Mouse (Mus musculus) left cerebral cortex, postnatal 25 days (tissue): Measurements from ENCODE around the gene Bmp6. TPM values are rescaled to one million over a fixed set of nuclear protein-coding genes. Genes with fewer than 3 reads are reported as not detected.

ENCODE experiments used
- DNase-seq, 2 experiments: peaks; one replicate each; pipeline ENCODE4 v3.0.0; 2022; ENCODE audit warnings: low spot score in 2 of 2, mixed read lengths in 1 of 2
- intact Hi-C: fragments of 180-260 bp; cut with DNase I; formaldehyde crosslinking; loops from one replicate; pipeline ENCODE4 v1.15.1; 2025
- total RNA-seq, 2 experiments: library from RNA; stranded (reverse); gene quantifications; 2 replicates each; pipeline ENCODE4 v1.2.3; 2021

Bmp6 gene
- 10 to 100 TPM in 1 of 2 experiments, 1 to 10 TPM in 1; 8.3 to 12.4 TPM for total RNA-seq

GRCm38 (mm10) chr13:38344713-38345430, at the start of gene Bmp6:
TSS of gene Bmp6 (plus strand) at chr13:38345107.
- intact Hi-C loops: loop anchor here (5.0 to 10.0 kb wide), 3 partner anchors 162 to 280 kb away; no protein-coding TSS in a partner anchor

GRCm38 (mm10) chr13:38296166-38296565, 48.7 kb upstream of the Bmp6 start:
- intact Hi-C loops: no loop called here
- no peak for DNase-seq

More at GRCm38 (mm10) chr13:38344713-38345430, at the start of gene Bmp6:
- DNase-seq: peak; percentile 77 to 89

GRCm38 (mm10) chr13:38296601-38297000, 48.3 kb upstream of the Bmp6 start:
- intact Hi-C loops: no loop called here
- DNase-seq: peak in 1 of 2 experiments; percentile 11

GRCm38 (mm10) chr13:38311125-38311524, 33.8 kb upstream of the Bmp6 start:
- intact Hi-C loops: no loop called here

GRCm38 (mm10) chr13:38312357-38313040, 32.4 kb upstream of the Bmp6 start:
- no peak for DNase-seq
- intact Hi-C loops: no loop called here

More at GRCm38 (mm10) chr13:38311125-38311524, 33.8 kb upstream of the Bmp6 start:
- no peak for DNase-seq

- intact Hi-C loops: no loop called here
- DNase-seq: no peak
Measured at GRCm38 (mm10) chr13:38314590-38314989, 30.3 kb upstream of the Bmp6 start.

- DNase-seq: no peak
- intact Hi-C loops: no loop called here
Measured at GRCm38 (mm10) chr13:38318418-38318817, 26.5 kb upstream of the Bmp6 start.

- intact Hi-C loops: no loop called here
- no peak for DNase-seq
Measured at GRCm38 (mm10) chr13:38320354-38320753, 24.6 kb upstream of the Bmp6 start.

- intact Hi-C loops: no loop called here
- DNase-seq: no peak
Measured at GRCm38 (mm10) chr13:38324452-38324851, 20.5 kb upstream of the Bmp6 start.

GRCm38 (mm10) chr13:38327377-38327776, 17.5 kb upstream of the Bmp6 start:
- DNase-seq: no peak
- intact Hi-C loops: no loop called here

GRCm38 (mm10) chr13:38333496-38333895, 11.4 kb upstream of the Bmp6 start:
- intact Hi-C loops: no loop called here
- no peak for DNase-seq

- DNase-seq: peak in 1 of 2 experiments; percentile 33
- intact Hi-C loops: loop anchor here (5.0 to 10.0 kb wide), 3 partner anchors 165 to 282 kb away; no protein-coding TSS in a partner anchor
Measured at GRCm38 (mm10) chr13:38342598-38342997, 2.3 kb upstream of the Bmp6 start.

- intact Hi-C loops: loop anchor here (5.0 to 10.0 kb wide), 3 partner anchors 164 to 282 kb away; no protein-coding TSS in a partner anchor
Measured at GRCm38 (mm10) chr13:38343202-38343601, 1.7 kb upstream of the Bmp6 start.

GRCm38 (mm10) chr13:38345431-38345820, 519 bp downstream of the Bmp6 start:
- no peak for DNase-seq
- intact Hi-C loops: loop anchor here (10.0 kb wide), 1 partner anchor 279 kb away; no protein-coding TSS in a partner anchor

More at GRCm38 (mm10) chr13:38343202-38343601, 1.7 kb upstream of the Bmp6 start:
- DNase-seq: no peak

GRCm38 (mm10) chr13:38346096-38346915, 1.4 kb downstream of the Bmp6 start:
- intact Hi-C loops: loop anchor here (10.0 kb wide), 1 partner anchor 278 kb away; no protein-coding TSS in a partner anchor
- no peak for DNase-seq

GRCm38 (mm10) chr13:38347021-38347774, 2.3 kb downstream of the Bmp6 start:
- intact Hi-C loops: loop anchor here (10.0 kb wide), 1 partner anchor 278 kb away; no protein-coding TSS in a partner anchor
- no peak for DNase-seq

GRCm38 (mm10) chr13:38347775-38348135, 2.8 kb downstream of the Bmp6 start:
- no peak for DNase-seq
- intact Hi-C loops: loop anchor here (10.0 kb wide), 1 partner anchor 277 kb away; no protein-coding TSS in a partner anchor

- intact Hi-C loops: loop anchor here (10.0 kb wide), 1 partner anchor 276 kb away; no protein-coding TSS in a partner anchor
- no peak for DNase-seq
Measured at GRCm38 (mm10) chr13:38349046-38349445, 4.1 kb downstream of the Bmp6 start.

- intact Hi-C loops: loop anchor here (5.0 to 10.0 kb wide), 2 partner anchors 57 to 275 kb away; no protein-coding TSS in a partner anchor
- DNase-seq: no peak
Measured at GRCm38 (mm10) chr13:38349818-38350217, 4.9 kb downstream of the Bmp6 start.
